Mouse (Mus musculus): ENCODE measurements around the gene Gm9045.
"Not testable (repeated sequence)": the region's sequence is repeated elsewhere in the genome, so short reads cannot be mapped to it uniquely, and the experiment has no call there.

The Gm9045 gene

GRCm38 (mm10) chr10:118337731-118338130 is at the start of gene Gm9045:
Gene Gm9045, minus strand, starts transcription at chr10:118337831.
- DNase-seq: not testable (repeated sequence)

- peak; percentile 81 to 86 for DNase-seq
Observed at GRCm38 (mm10) chr10:118370443-118370842, 32.8 kb upstream of the Gm9045 start.

- no peak for DNase-seq
Observed at GRCm38 (mm10) chr10:118369518-118369917, 31.9 kb upstream of the Gm9045 start.

- DNase-seq: not testable (repeated sequence)
Observed at GRCm38 (mm10) chr10:118354005-118354404, 16.4 kb upstream of the Gm9045 start, which contains the start of gene Gm9049. Gene Gm9049, minus strand, starts transcription at chr10:118354105.

- DNase-seq: not testable (repeated sequence)
Observed at GRCm38 (mm10) chr10:118348579-118348978, 10.9 kb upstream of the Gm9045 start, which contains the start of gene Gm9048. Gene Gm9048, minus strand, starts transcription at chr10:118348679.

GRCm38 (mm10) chr10:118343155-118343554 is 5.5 kb upstream of the Gm9045 start, which contains the start of gene Gm9046:
Gene Gm9046, minus strand, starts transcription at chr10:118343255.
- DNase-seq: not testable (repeated sequence)

GRCm38 (mm10) chr10:118332308-118332707 is 5.3 kb downstream of the Gm9045 start, which contains the start of gene Gm9044:
Gene Gm9044, minus strand, starts transcription at chr10:118332408.
- DNase-seq: not testable (repeated sequence)

- DNase-seq: not testable (repeated sequence)
Observed at GRCm38 (mm10) chr10:118326869-118327268, 10.8 kb downstream of the Gm9045 start, which contains the start of gene Gm9040. Gene Gm9040, minus strand, starts transcription at chr10:118326969.

GRCm38 (mm10) chr10:118319024-118319423 is 18.6 kb downstream of the Gm9045 start:
- no peak for DNase-seq

- DNase-seq: not testable (repeated sequence)
Observed at GRCm38 (mm10) chr10:118302133-118302532, 35.5 kb downstream of the Gm9045 start.

GRCm38 (mm10) chr10:118294938-118295337 is 42.7 kb downstream of the Gm9045 start, which contains the start of gene Iltifb:
Gene Iltifb, minus strand, starts transcription at chr10:118295038.
- no peak for DNase-seq

Data from lung, postnatal 4 days (tissue).